Mouse (Mus musculus) liver, adult 2 months (tissue): Measurements from ENCODE around the gene Zfyve1.

ENCODE experiments used
- CTCF ChIP-seq: fragments of 200-500 bp; IDR thresholded peaks from 2 replicates; pipeline ENCODE4 v1.5.1; 2011; ENCODE audit warnings: low read depth, low read length, control low read depth
- POLR2A ChIP-seq: fragments of 200-500 bp; IDR thresholded peaks from 2 replicates; pipeline ENCODE4 v1.6.1; 2011; ENCODE audit warnings: low read length, control low read depth; ENCODE audit not compliant: insufficient read depth; ENCODE audit errors: extremely low read depth

- TF ChIP-seq POLR2A (no peak), CTCF (no peak)
Measured at GRCm38 (mm10) chr12:83578356-83578755, 18.7 kb downstream of the Zfyve1 start.
